Mouse (Mus musculus) embryo, embryonic 10 days (tissue): ENCODE data around the gene Cldn14.
A peak's percentile ranks its signal among the peaks of the same experiment; 100 is the strongest.
"Not testable (repeated sequence)": the region's sequence is repeated elsewhere in the genome, so short reads cannot be mapped to it uniquely, and the experiment has no call there.

ENCODE experiments used
- DNase-seq: peaks from one replicate; pipeline ENCODE4 v3.0.0-alpha.2; 2015; ENCODE audit warnings: low spot score

The Cldn14 gene

GRCm38 (mm10) chr16:94006706-94007665 is 1.7 kb downstream of the Cldn14 start:
- DNase-seq, result peak; percentile 35

- DNase-seq, result no peak
Observed at GRCm38 (mm10) chr16:94003478-94003877, 5.2 kb downstream of the Cldn14 start.

DNA sequence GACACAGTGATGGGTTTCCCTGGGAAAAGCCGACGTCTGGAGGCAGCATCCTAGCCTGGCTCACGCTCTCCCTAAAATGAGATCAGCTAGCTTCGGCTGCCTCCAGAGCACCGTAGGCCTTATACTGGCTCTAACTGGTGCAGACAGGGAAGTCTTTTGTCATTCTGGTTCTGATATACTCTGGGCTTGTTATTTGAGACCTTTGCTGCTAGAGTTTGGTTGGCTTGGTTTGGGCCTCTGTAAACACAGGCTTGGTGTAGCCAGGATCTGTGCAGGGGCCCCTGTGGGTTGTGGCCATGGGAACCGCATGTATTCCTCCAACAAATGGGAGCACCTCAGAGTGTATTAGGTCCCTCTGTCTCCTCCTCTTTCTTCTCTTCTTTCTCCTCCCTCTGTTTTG is 7.3 kb downstream of the Cldn14 start:
- DNase-seq, result no peak

GRCm38 (mm10) chr16:93998895-93999294 is 9.7 kb downstream of the Cldn14 start:
- DNase-seq, result no peak

DNA sequence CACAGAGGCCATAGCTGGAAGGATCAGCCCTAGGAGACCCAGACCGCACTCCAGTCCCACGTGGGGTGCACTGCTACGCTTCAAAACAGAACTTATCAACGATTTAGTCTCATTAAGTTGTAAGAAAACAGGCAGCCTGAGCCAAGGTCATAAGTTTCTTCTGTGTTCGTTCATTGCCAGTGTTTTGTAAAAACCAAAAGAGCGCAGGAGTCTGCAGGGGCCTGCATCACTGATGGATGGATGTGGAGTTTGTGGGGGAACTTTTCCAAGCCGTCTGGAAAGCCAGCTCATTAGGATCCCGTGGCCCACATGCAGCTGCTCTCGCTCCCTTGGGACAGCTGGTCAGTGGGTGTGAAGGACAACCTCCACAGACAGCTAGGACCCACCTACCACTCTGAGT is 25.1 kb downstream of the Cldn14 start:
- no peak for DNase-seq

DNA sequence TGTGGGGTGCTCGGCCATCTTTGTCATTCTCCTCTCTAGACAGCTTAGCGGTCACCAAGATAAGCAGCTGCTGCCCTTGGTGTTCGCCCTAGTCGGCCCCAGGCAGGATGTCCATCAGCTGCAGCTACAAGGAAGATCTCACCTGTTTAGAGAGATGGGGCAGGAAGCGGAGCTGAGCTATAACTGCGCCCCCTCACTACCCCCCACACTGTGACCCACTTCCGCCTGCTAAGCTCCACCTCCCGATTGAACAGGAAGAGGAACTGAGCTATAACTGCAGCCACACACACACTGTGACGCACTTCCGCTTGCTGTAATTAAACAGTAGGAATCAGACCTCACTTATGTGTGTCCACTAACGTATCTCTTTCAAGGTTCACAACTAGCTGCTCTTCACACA is 26.3 kb downstream of the Cldn14 start:
- DNase-seq, result no peak

DNA sequence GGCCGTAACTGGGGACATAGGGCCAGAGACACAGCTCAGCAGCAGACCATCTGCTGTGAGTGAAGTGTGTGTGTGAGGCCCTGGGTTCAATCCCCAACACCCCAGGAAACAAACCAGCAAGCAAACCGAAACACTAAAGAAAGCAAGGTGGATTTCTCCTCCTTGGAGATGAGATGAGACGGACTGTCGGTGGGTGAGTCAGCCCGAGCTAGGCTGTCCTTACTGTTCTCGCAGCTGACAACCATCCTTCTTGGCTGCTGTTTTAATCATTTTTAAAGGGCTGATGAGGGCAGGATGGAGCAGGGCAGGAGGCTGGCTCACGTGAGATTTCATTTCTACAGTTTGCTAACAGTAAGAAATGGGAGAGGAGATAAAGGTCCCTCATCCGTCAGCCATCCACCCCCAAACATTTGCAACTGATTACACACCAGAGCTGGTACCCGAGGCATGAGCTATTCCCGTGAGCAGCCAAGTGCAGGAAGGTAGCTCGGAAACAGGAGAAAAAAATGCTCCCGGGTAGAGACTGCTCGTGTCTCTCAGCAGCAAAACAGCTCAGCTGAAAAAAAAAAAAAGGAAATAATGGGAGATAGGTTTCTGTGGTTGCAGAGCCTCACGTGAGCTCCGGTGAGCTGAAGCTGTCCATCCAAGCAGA is 27.3 kb downstream of the Cldn14 start:
- no peak for DNase-seq

DNA sequence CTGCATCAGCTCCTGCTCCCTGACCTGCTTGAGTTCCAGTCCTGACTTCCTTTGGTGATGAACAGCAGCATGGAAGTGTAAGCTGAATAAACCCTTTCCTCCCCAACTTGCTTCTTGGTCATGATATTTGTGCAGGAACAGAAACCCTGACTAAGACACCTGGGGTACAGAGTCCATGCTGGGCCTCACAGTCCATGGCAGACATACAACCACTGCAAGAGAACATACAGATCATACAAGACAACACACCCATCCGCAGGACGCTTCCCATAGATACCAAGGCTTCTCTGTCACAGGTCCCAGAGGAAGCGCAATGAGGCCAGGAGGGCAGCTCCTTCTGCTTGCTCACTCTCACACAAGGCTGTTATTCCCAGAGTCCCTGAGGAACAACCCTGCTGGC is 28.3 kb downstream of the Cldn14 start:
- not testable (repeated sequence) for DNase-seq

- no peak for DNase-seq
Observed at GRCm38 (mm10) chr16:93979316-93979715, 29.3 kb downstream of the Cldn14 start.

- no peak for DNase-seq
Observed at GRCm38 (mm10) chr16:93977587-93977986, 31.1 kb downstream of the Cldn14 start.

GRCm38 (mm10) chr16:93976907-93977306 is 31.7 kb downstream of the Cldn14 start:
- peak; percentile 67 for DNase-seq

GRCm38 (mm10) chr16:93975430-93975829 is 33.2 kb downstream of the Cldn14 start:
- no peak for DNase-seq

- no peak for DNase-seq
Observed at GRCm38 (mm10) chr16:93974278-93974677, 34.4 kb downstream of the Cldn14 start.

DNA sequence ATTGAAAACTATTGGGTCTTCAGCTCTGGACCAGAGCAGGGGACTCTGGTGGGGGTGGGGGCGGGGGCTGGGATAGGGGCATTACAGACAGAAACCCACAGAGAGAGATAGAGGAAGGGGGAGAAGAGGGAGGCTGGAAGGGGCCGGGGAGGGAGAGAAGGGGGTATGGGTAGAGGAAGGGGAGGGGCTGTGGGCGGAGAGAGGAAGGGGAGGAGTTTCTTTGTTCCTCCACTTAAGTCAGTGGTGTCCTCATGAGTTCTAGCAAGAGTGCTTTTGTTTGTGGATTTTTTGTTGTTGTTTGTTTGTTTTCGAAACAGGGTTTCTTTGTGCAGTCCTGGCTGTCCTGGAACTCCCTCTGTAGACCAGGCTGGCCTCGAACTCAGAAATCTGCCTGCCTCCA is 35.1 kb downstream of the Cldn14 start:
- peak; percentile 26 for DNase-seq

GRCm38 (mm10) chr16:93973123-93973522 is 35.5 kb downstream of the Cldn14 start:
- DNase-seq, result peak; percentile 29

- DNase-seq, result no peak
Observed at GRCm38 (mm10) chr16:93971046-93971445, 37.6 kb downstream of the Cldn14 start.

GRCm38 (mm10) chr16:93967893-93968292 is 40.7 kb downstream of the Cldn14 start:
- no peak for DNase-seq

DNA sequence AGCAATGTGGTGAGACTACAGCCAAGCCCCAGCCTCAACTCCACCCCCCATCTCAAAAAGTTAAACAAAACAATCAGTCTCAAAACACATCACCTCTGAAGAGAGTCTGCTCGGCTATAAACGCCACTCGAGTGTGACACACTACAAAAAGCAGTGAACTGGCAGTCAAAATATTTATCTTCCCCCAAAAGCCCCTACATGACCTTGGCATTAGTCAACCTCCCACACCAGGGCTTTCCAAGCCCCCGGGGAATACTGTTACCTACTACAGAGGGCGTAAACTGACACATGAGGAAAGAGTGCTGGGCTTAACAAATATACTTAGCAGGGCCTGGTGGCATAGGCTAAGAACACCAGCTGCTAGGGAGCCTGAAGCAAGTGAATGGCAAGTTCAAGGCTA is 46.4 kb downstream of the Cldn14 start:
- peak; percentile 35 for DNase-seq

- DNase-seq, result no peak
Observed at GRCm38 (mm10) chr16:93961099-93961646, 47.5 kb downstream of the Cldn14 start.

GRCm38 (mm10) chr16:93960495-93960894 is 48.1 kb downstream of the Cldn14 start:
- DNase-seq, result no peak

- DNase-seq, result no peak
Observed at GRCm38 (mm10) chr16:93957402-93957801, 51.2 kb downstream of the Cldn14 start.

GRCm38 (mm10) chr16:93956986-93957385 is 51.7 kb downstream of the Cldn14 start:
- no peak for DNase-seq

GRCm38 (mm10) chr16:93947396-93947795 is 61.2 kb downstream of the Cldn14 start:
- no peak for DNase-seq
